Mouse (Mus musculus) embryonic facial prominence, embryonic 13.5 days (tissue): ENCODE results near the gene Xdh. TPM values are rescaled to one million over a fixed set of nuclear protein-coding genes. Genes with fewer than 3 reads are reported as not detected.

ENCODE experiments used
- ATAC-seq: fragments of 200-750 bp; cut with Nextera tagmentation; 2 replicates; pipeline ENCODE4 v1.8.0; 2017; ENCODE audit warnings: low read depth; ENCODE audit not compliant: insufficient number of reproducible peaks, insufficient read depth, low FRiP score, low TSS enrichment
- H3K27ac ChIP-seq: fragments of 300-500 bp; sonication (generic); 2 replicates; pipeline ENCODE4 v1.5.1; 2015; ENCODE audit warnings: moderate library complexity, mild to moderate bottlenecking, inconsistent platforms
- H3K27me3 ChIP-seq: fragments of 300-500 bp; sonication (generic); 2 replicates; pipeline ENCODE4 v1.6.1; 2015; ENCODE audit warnings: mild to moderate bottlenecking, inconsistent platforms
- H3K36me3 ChIP-seq: fragments of 300-500 bp; sonication (generic); 2 replicates; pipeline ENCODE4 v1.6.1; 2015; ENCODE audit warnings: mild to moderate bottlenecking, inconsistent platforms
- H3K4me1 ChIP-seq: fragments of 300-500 bp; sonication (generic); 2 replicates; pipeline ENCODE4 v1.6.1; 2015; ENCODE audit warnings: inconsistent platforms
- H3K4me2 ChIP-seq: fragments of 300-500 bp; sonication (generic); 2 replicates; pipeline ENCODE4 v1.6.1; 2015; ENCODE audit warnings: moderate library complexity, mild to moderate bottlenecking, inconsistent platforms
- H3K4me3 ChIP-seq: fragments of 300-500 bp; sonication (generic); 2 replicates; pipeline ENCODE4 v1.5.1; 2015; ENCODE audit warnings: mild to moderate bottlenecking, inconsistent platforms
- H3K9ac ChIP-seq: fragments of 300-500 bp; sonication (generic); 2 replicates; pipeline ENCODE4 v1.6.1; 2015; ENCODE audit warnings: mild to moderate bottlenecking, inconsistent platforms
- H3K9me3 ChIP-seq: fragments of 300-500 bp; sonication (generic); 2 replicates; pipeline ENCODE4 v1.6.1; 2016; ENCODE audit warnings: inconsistent platforms
- WGBS: fragments of 180-500 bp; shearing (Covaris S2); methylation state at CpG from one replicate; pipeline ENCODE4 v1.1.7; 2015; ENCODE audit warnings: mixed read lengths; 5-methylcytosine and 5-hydroxymethylcytosine counted together
- polyA plus RNA-seq: library from polyadenylated mRNA; unstranded; fragments of >200 nt; fragmentation: Nextera tagmentation; extraction: Ambion mirVana; gene quantifications from 2 replicates; pipeline ENCODE4 v1.2.1, GENCODE M21; 2015

The Xdh gene
- polyA plus RNA-seq, 1 experiment from 2014 or later = 0.59 TPM

- no peak overlapping the region for H3K9ac ChIP-seq
- no peaks in the 10 kb centered on the region for H3K27me3 ChIP-seq
- no peak for ATAC-seq
- no peaks in the 10 kb centered on the region for H3K9me3 ChIP-seq
- WGBS = 74% methylated on average over 3 of the region's 3 CpGs
- H3K36me3 ChIP-seq = no peaks in the 10 kb centered on the region
- H3K4me3 ChIP-seq = no peak overlapping the region
- H3K4me1 ChIP-seq = no peaks in the 10 kb centered on the region
- H3K4me2 ChIP-seq = no peak overlapping the region
- H3K27ac ChIP-seq = no peak overlapping the region
Measured at GRCm38 (mm10) chr17:73941816-73942215, 8.2 kb downstream of the Xdh start.

- Histone ChIP-seq H3K4me2 (no peak overlapping the region), H3K9me3 (no peaks in the 10 kb centered on the region), H3K4me3 (no peak overlapping the region), H3K36me3 (no peaks in the 10 kb centered on the region), H3K4me1 (no peaks in the 10 kb centered on the region), H3K27ac (no peak overlapping the region), H3K9ac (no peak overlapping the region), H3K27me3 (no peaks in the 10 kb centered on the region)
- 61% methylated on average over 7 of the region's 7 CpGs for WGBS
- ATAC-seq = no peak
Measured at GRCm38 (mm10) chr17:73937073-73937472, 12.9 kb downstream of the Xdh start.

DNA sequence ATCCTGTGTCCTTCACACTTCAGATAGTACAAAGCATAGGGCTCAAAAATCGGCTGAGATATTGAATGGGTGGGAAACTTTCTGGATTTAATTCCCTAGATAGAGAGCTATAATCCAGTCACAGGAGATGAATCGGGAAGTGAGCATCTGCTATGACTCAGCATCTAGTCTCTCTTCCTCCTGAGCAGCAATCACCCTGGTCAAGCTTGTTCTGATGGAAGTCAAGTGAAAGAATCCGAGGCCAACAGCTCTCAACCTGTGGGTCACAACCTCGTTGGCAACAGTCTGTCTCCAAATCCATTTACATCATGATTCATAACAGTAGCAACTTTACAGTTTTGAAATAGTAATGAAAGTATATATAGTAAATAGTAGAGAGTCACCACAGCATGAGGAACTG is 14.8 kb downstream of the Xdh start:
- Histone ChIP-seq H3K4me1 (no peaks in the 10 kb centered on the region), H3K36me3 (no peaks in the 10 kb centered on the region), H3K9me3 (no peaks in the 10 kb centered on the region), H3K4me2 (no peak overlapping the region), H3K4me3 (no peak overlapping the region), H3K9ac (no peak overlapping the region), H3K27me3 (no peaks in the 10 kb centered on the region), H3K27ac (no peak overlapping the region)
- WGBS = 85% methylated on average over 4 of the region's 4 CpGs
- ATAC-seq = no peak

- WGBS = 74% methylated on average over 4 of the region's 4 CpGs
- no peaks in the 10 kb centered on the region for H3K4me1 ChIP-seq
- ATAC-seq = no peak
- no peak overlapping the region for H3K9ac ChIP-seq
- H3K4me2 ChIP-seq = no peak overlapping the region
- H3K4me3 ChIP-seq = no peak overlapping the region
- H3K27me3 ChIP-seq = no peaks in the 10 kb centered on the region
- H3K36me3 ChIP-seq = no peaks in the 10 kb centered on the region
- no peak overlapping the region for H3K27ac ChIP-seq
- H3K9me3 ChIP-seq = no peaks in the 10 kb centered on the region
Measured at GRCm38 (mm10) chr17:73934281-73934680, 15.7 kb downstream of the Xdh start.

GRCm38 (mm10) chr17:73933616-73934015 is 16.4 kb downstream of the Xdh start:
- H3K4me1 ChIP-seq = no peaks in the 10 kb centered on the region
- ATAC-seq = no peak
- H3K9ac ChIP-seq = no peak overlapping the region
- H3K9me3 ChIP-seq = no peaks in the 10 kb centered on the region
- H3K27ac ChIP-seq = no peak overlapping the region
- no peaks in the 10 kb centered on the region for H3K36me3 ChIP-seq
- no peak overlapping the region for H3K4me3 ChIP-seq
- no peaks in the 10 kb centered on the region for H3K27me3 ChIP-seq
- 64% methylated on average over 4 of the region's 4 CpGs for WGBS
- no peak overlapping the region for H3K4me2 ChIP-seq

- no peak overlapping the region for H3K9ac ChIP-seq
- H3K36me3 ChIP-seq = no peaks in the 10 kb centered on the region
- no peaks in the 10 kb centered on the region for H3K4me1 ChIP-seq
- H3K27ac ChIP-seq = no peak overlapping the region
- ATAC-seq = no peak
- H3K4me3 ChIP-seq = no peak overlapping the region
- H3K9me3 ChIP-seq = no peaks in the 10 kb centered on the region
- WGBS = 86% methylated on average over 4 of the region's 4 CpGs
- H3K27me3 ChIP-seq = no peaks in the 10 kb centered on the region
- H3K4me2 ChIP-seq = no peak overlapping the region
Measured at GRCm38 (mm10) chr17:73932497-73933059, 17.4 kb downstream of the Xdh start.

GRCm38 (mm10) chr17:73919520-73919919 is 30.5 kb downstream of the Xdh start:
- Histone ChIP-seq H3K27me3 (no peaks in the 10 kb centered on the region), H3K9me3 (no peaks in the 10 kb centered on the region)
- WGBS = 68% methylated on average over 8 of the region's 8 CpGs

DNA sequence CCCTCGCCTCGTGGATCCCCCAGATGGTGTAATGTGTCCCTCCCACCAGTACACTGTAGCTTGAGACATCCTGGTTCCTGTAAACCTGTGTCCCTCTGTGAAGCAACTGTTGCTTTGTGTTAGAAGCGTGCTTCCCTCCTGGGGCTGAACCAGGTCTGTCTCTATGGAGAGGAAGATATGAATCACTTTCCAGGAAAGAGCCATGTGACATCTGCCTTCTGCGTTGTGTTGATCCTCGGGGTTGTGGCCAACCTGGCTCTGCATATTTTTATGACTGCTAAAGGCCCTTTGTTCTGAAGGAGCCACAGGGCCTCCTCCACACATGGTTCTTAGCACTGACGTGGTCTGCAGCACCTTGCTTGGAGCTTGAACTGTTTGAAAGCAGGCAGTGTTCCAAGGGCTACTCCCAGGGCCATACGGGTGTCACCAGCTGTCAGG is 31.0 kb downstream of the Xdh start:
- H3K36me3 ChIP-seq = no peaks in the 10 kb centered on the region
- no peaks in the 10 kb centered on the region for H3K9me3 ChIP-seq
- H3K27ac ChIP-seq = no peak overlapping the region
- H3K9ac ChIP-seq = no peak overlapping the region
- 62% methylated on average over 7 of the region's 7 CpGs for WGBS
- H3K4me2 ChIP-seq = no peak overlapping the region
- no peak overlapping the region for H3K4me3 ChIP-seq
- no peaks in the 10 kb centered on the region for H3K4me1 ChIP-seq
- ATAC-seq = no peak
- no peaks in the 10 kb centered on the region for H3K27me3 ChIP-seq

More at GRCm38 (mm10) chr17:73919520-73919919, 30.5 kb downstream of the Xdh start:
- H3K4me3 ChIP-seq = no peak overlapping the region
- no peaks in the 10 kb centered on the region for H3K4me1 ChIP-seq
- ATAC-seq = no peak
- no peak overlapping the region for H3K4me2 ChIP-seq
- no peak overlapping the region for H3K9ac ChIP-seq
- H3K27ac ChIP-seq = no peak overlapping the region
- H3K36me3 ChIP-seq = no peaks in the 10 kb centered on the region

- Histone ChIP-seq H3K9me3 (no peaks in the 10 kb centered on the region), H3K9ac (no peak overlapping the region), H3K27me3 (no peaks in the 10 kb centered on the region), H3K27ac (no peak overlapping the region), H3K4me2 (no peak overlapping the region), H3K4me1 (no peaks in the 10 kb centered on the region), H3K4me3 (no peak overlapping the region), H3K36me3 (no peaks in the 10 kb centered on the region)
- 90% methylated on average over 3 of the region's 3 CpGs for WGBS
- ATAC-seq = no peak
Measured at GRCm38 (mm10) chr17:73918138-73918537, 31.9 kb downstream of the Xdh start.

GRCm38 (mm10) chr17:73917713-73918112 is 32.3 kb downstream of the Xdh start:
- H3K27me3 ChIP-seq = no peaks in the 10 kb centered on the region
- 82% methylated on average over 5 of the region's 5 CpGs for WGBS

GRCm38 (mm10) chr17:73914730-73915129 is 35.3 kb downstream of the Xdh start:
- Histone ChIP-seq H3K4me3 (no peak overlapping the region), H3K9ac (no peak overlapping the region), H3K27ac (no peak overlapping the region), H3K9me3 (no peaks in the 10 kb centered on the region), H3K36me3 (no peaks in the 10 kb centered on the region), H3K27me3 (no peaks in the 10 kb centered on the region), H3K4me1 (no peaks in the 10 kb centered on the region), H3K4me2 (no peak overlapping the region)
- WGBS = 42% methylated on average over 4 of the region's 4 CpGs
- ATAC-seq = no peak

More at GRCm38 (mm10) chr17:73917713-73918112, 32.3 kb downstream of the Xdh start:
- no peak for ATAC-seq
- Histone ChIP-seq H3K4me2 (no peak overlapping the region), H3K9me3 (no peaks in the 10 kb centered on the region), H3K27ac (no peak overlapping the region), H3K36me3 (no peaks in the 10 kb centered on the region), H3K4me3 (no peak overlapping the region), H3K4me1 (no peaks in the 10 kb centered on the region), H3K9ac (no peak overlapping the region)

DNA sequence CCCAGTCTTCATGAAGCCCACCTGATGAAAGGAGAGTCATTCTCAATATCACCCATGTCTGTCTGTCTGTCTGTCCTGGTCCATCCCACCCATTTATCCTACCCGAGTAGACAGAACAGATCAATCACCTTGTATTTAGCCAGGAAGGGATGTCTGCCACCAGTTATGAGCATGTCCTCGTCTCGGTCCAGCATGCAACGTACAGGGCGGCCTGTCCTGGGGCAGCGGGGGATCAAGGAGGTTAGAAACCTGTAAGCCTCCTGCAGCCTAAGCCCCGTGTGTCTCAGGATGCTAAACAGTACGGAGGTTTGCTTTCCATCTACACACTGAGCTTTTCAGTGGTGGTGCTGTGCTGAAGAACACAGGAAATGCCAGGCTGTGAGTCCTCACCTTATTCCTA is 43.9 kb downstream of the Xdh start:
- 0 out of 2 replicates have a peak, but pooled peaks cover 3% of the 10 kb centered on the region for H3K27me3 ChIP-seq
- WGBS = 82% methylated on average over 8 of the region's 8 CpGs
- no peak overlapping the region for H3K4me3 ChIP-seq
- no peak overlapping the region for H3K27ac ChIP-seq
- no peak overlapping the region for H3K4me2 ChIP-seq
- H3K9ac ChIP-seq = no peak overlapping the region
- no peaks in the 10 kb centered on the region for H3K9me3 ChIP-seq
- 0 out of 2 replicates have a peak, but pooled peaks cover 5% of the 10 kb centered on the region for H3K4me1 ChIP-seq
- H3K36me3 ChIP-seq = no peaks in the 10 kb centered on the region
- ATAC-seq = no peak
